Mouse (Mus musculus): ENCODE measurements around the gene Ttn. TPM values are rescaled to one million over a fixed set of nuclear protein-coding genes. Genes with fewer than 3 reads are reported as not detected.

The Ttn gene
- polyA plus RNA-seq, 1 experiment from 2014 or later = 706 TPM

DNA sequence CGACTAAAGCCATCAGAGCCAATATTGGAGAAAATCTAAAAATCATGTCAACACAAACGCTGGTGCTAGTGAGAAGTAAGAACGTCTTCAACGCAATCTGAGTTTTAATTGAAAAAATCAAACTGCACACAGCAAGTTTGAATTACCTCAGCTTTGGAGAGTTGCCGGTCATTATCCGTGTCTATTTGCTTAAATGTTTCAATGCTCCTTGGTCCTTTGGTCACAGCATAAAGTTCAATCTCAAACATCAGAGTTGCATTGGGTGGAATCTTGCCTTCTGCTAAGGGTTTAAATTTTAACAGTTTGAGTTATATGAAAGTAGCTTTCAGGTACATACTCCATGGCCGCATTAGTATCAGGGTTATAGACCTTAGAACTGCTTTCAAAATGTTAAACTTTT lies 316.8 kb downstream of the Ttn start:
- H3K4me1 ChIP-seq (ENCODE audit: control insufficient read depth in 2 of 2, insufficient read depth in 2 of 2, low read length in 2 of 2) = peaks cover 0 to 3% of the 10 kb centered on the region in 2 experiments; a peak in 2 of 4 replicates
- H3K4me3 ChIP-seq (ENCODE audit: control insufficient read depth in 1 of 2, insufficient read depth in 1 of 2, low read depth in 1 of 2, low read length in 2 of 2) = no peak overlapping the region
- H3K9me3 ChIP-seq (ENCODE audit: control insufficient read depth, low read length) = no peaks in the 10 kb centered on the region
- no peak overlapping the region for H3K4me2 ChIP-seq (ENCODE audit: low read length)
- no peak for ATAC-seq (ENCODE audit: insufficient number of reproducible peaks, insufficient read depth, low FRiP score, low read depth)
- H3K9ac ChIP-seq (ENCODE audit: low read length) = no peak overlapping the region
- H3K27ac ChIP-seq (replicated peaks in 1 of 2; ENCODE audit: control insufficient read depth in 1 of 2, insufficient read depth in 1 of 2, low read depth in 2 of 2, low read length in 2 of 2) = no peak overlapping the region
- no peaks in the 10 kb centered on the region for H3K27me3 ChIP-seq (ENCODE audit: control insufficient read depth, insufficient read depth, low read length)
- H3K36me3 ChIP-seq (ENCODE audit: control insufficient read depth, insufficient read depth, low read length) = peaks cover 47% of the 10 kb centered on the region
- 94% methylated on average over 7 of the region's 7 CpGs for WGBS

DNA sequence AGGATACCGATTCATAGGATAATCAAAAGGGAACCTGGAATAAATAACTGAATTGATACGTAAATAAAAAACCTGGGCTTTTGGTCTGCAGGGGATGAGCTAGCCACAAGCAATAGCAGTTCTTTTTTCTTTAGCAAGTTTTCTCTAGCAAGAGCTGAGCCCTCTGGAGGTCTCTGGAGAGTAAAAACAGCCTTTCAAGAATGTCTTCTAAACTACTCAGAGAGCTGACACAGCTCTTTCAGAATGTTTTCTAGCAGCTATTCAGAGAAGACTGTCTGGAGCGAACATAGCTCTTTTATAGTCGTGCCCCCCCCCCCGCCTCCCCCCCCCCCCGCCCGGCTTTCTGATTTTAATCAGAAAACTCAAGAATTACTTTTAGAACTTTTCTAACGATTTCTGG lies 322.9 kb downstream of the Ttn start:
- H3K9me3 ChIP-seq (ENCODE audit: control insufficient read depth, low read length) = no peaks in the 10 kb centered on the region
- no peak overlapping the region for H3K4me2 ChIP-seq (ENCODE audit: low read length)
- H3K4me1 ChIP-seq (ENCODE audit: control insufficient read depth in 2 of 2, insufficient read depth in 2 of 2, low read length in 2 of 2) = no peaks in the 10 kb centered on the region
- H3K4me3 ChIP-seq (ENCODE audit: control insufficient read depth in 1 of 2, insufficient read depth in 1 of 2, low read depth in 1 of 2, low read length in 2 of 2) = no peak overlapping the region
- H3K9ac ChIP-seq (ENCODE audit: low read length) = no peak overlapping the region
- H3K27ac ChIP-seq (replicated peaks in 1 of 2; ENCODE audit: control insufficient read depth in 1 of 2, insufficient read depth in 1 of 2, low read depth in 2 of 2, low read length in 2 of 2) = no peak overlapping the region
- 60% methylated on average over 4 of the region's 8 CpGs for WGBS
- no peaks in the 10 kb centered on the region for H3K27me3 ChIP-seq (ENCODE audit: control insufficient read depth, insufficient read depth, low read length)
- H3K36me3 ChIP-seq (ENCODE audit: control insufficient read depth, insufficient read depth, low read length) = peaks cover 21% of the 10 kb centered on the region
- no peak for ATAC-seq (ENCODE audit: insufficient number of reproducible peaks, insufficient read depth, low FRiP score, low read depth)

GRCm38 (mm10) chr2:76658551-76658950 lies 323.8 kb downstream of the Ttn start:
- Histone ChIP-seq H3K27ac (replicated peaks in 1 of 2; ENCODE audit: control insufficient read depth in 1 of 2, insufficient read depth in 1 of 2, low read depth in 2 of 2, low read length in 2 of 2) (no peak overlapping the region), H3K4me3 (ENCODE audit: control insufficient read depth in 1 of 2, insufficient read depth in 1 of 2, low read depth in 1 of 2, low read length in 2 of 2) (no peak overlapping the region), H3K4me2 (ENCODE audit: low read length) (no peak overlapping the region), H3K4me1 (ENCODE audit: control insufficient read depth in 2 of 2, insufficient read depth in 2 of 2, low read length in 2 of 2) (no peaks in the 10 kb centered on the region), H3K36me3 (ENCODE audit: control insufficient read depth, insufficient read depth, low read length) (peaks cover 14% of the 10 kb centered on the region), H3K9me3 (ENCODE audit: control insufficient read depth, low read length) (no peaks in the 10 kb centered on the region), H3K9ac (ENCODE audit: low read length) (no peak overlapping the region), H3K27me3 (ENCODE audit: control insufficient read depth, insufficient read depth, low read length) (no peaks in the 10 kb centered on the region)
- no peak for ATAC-seq (ENCODE audit: insufficient number of reproducible peaks, insufficient read depth, low FRiP score, low read depth)
- 78% methylated on average over 13 of the region's 13 CpGs for WGBS

- Histone ChIP-seq H3K27me3 (ENCODE audit: control insufficient read depth, insufficient read depth, low read length) (no peaks in the 10 kb centered on the region), H3K4me3 (ENCODE audit: control insufficient read depth in 1 of 2, insufficient read depth in 1 of 2, low read depth in 1 of 2, low read length in 2 of 2) (no peak overlapping the region), H3K9ac (ENCODE audit: low read length) (no peak overlapping the region), H3K4me2 (ENCODE audit: low read length) (no peak overlapping the region), H3K9me3 (ENCODE audit: control insufficient read depth, low read length) (no peaks in the 10 kb centered on the region), H3K36me3 (ENCODE audit: control insufficient read depth, insufficient read depth, low read length) (no peaks in the 10 kb centered on the region), H3K27ac (replicated peaks in 1 of 2; ENCODE audit: control insufficient read depth in 1 of 2, insufficient read depth in 1 of 2, low read depth in 2 of 2, low read length in 2 of 2) (no peak overlapping the region), H3K4me1 (ENCODE audit: control insufficient read depth in 2 of 2, insufficient read depth in 2 of 2, low read length in 2 of 2) (no peaks in the 10 kb centered on the region)
- 8% methylated on average over 1 of the region's 1 CpGs for WGBS
- ATAC-seq (ENCODE audit: insufficient number of reproducible peaks, insufficient read depth, low FRiP score, low read depth) = no peak
Measured at GRCm38 (mm10) chr2:76655982-76656381, 326.4 kb downstream of the Ttn start.

DNA sequence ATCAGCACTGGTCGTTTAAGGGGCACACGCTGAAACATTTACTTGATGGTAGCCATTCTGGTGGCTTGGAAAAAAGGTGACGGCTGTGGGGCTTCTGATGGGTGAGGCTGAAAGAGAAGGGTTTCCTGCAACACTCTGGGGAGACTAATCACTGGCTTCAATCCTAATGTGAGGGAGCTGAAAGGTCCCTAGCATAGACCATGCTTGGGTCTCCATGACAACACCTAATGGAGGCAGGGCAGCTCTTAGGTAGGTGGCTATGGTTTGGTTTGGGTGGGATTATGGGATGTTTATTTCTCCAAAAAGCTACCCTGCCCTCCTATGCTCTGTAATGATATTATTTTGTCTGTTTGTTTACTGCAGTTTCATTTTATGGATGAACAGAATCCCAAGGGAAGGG lies 326.9 kb downstream of the Ttn start:
- Histone ChIP-seq H3K9ac (ENCODE audit: low read length) (no peak overlapping the region), H3K9me3 (ENCODE audit: control insufficient read depth, low read length) (no peaks in the 10 kb centered on the region), H3K4me2 (ENCODE audit: low read length) (no peak overlapping the region), H3K36me3 (ENCODE audit: control insufficient read depth, insufficient read depth, low read length) (no peaks in the 10 kb centered on the region), H3K27ac (replicated peaks in 1 of 2; ENCODE audit: control insufficient read depth in 1 of 2, insufficient read depth in 1 of 2, low read depth in 2 of 2, low read length in 2 of 2) (no peak overlapping the region), H3K4me3 (ENCODE audit: control insufficient read depth in 1 of 2, insufficient read depth in 1 of 2, low read depth in 1 of 2, low read length in 2 of 2) (no peak overlapping the region), H3K27me3 (ENCODE audit: control insufficient read depth, insufficient read depth, low read length) (no peaks in the 10 kb centered on the region), H3K4me1 (ENCODE audit: control insufficient read depth in 2 of 2, insufficient read depth in 2 of 2, low read length in 2 of 2) (no peaks in the 10 kb centered on the region)
- no peak for ATAC-seq (ENCODE audit: insufficient number of reproducible peaks, insufficient read depth, low FRiP score, low read depth)
- WGBS = 58% methylated on average over 3 of the region's 3 CpGs

- no peak for ATAC-seq (ENCODE audit: insufficient number of reproducible peaks, insufficient read depth, low FRiP score, low read depth)
- no peak overlapping the region for H3K4me3 ChIP-seq (ENCODE audit: control insufficient read depth in 1 of 2, insufficient read depth in 1 of 2, low read depth in 1 of 2, low read length in 2 of 2)
- WGBS = 84% methylated on average over 5 of the region's 5 CpGs
- no peak overlapping the region for H3K4me2 ChIP-seq (ENCODE audit: low read length)
- no peaks in the 10 kb centered on the region for H3K36me3 ChIP-seq (ENCODE audit: control insufficient read depth, insufficient read depth, low read length)
- no peaks in the 10 kb centered on the region for H3K27me3 ChIP-seq (ENCODE audit: control insufficient read depth, insufficient read depth, low read length)
- no peak overlapping the region for H3K27ac ChIP-seq (replicated peaks in 1 of 2; ENCODE audit: control insufficient read depth in 1 of 2, insufficient read depth in 1 of 2, low read depth in 2 of 2, low read length in 2 of 2)
- H3K4me1 ChIP-seq (ENCODE audit: control insufficient read depth in 2 of 2, insufficient read depth in 2 of 2, low read length in 2 of 2) = no peaks in the 10 kb centered on the region
- no peaks in the 10 kb centered on the region for H3K9me3 ChIP-seq (ENCODE audit: control insufficient read depth, low read length)
- no peak overlapping the region for H3K9ac ChIP-seq (ENCODE audit: low read length)
Measured at GRCm38 (mm10) chr2:76654646-76655045, 327.7 kb downstream of the Ttn start.

Other genes starting within 250 kb of the Ttn start
- 189 and 213 TPM in 2 replicates for gene Ccdc141, start 188.1 kb upstream of the Ttn start, polyA plus RNA-seq (2014; fragmentation: Nextera tagmentation; extraction: Ambion mirVana)